Mouse (Mus musculus): ENCODE measurements at regions not wholly inside any gene's neighbourhood (a gene's known extent, or its start where the extent isn't known, plus 50 kb on each side); places are given as distances from the start of the nearest gene placed in this dataset.
A peak's percentile ranks its signal among the peaks of the same experiment; 100 is the strongest.

GRCm38 (mm10) chr10:120616406-120617015 lies 140.2 kb upstream of the Hmga2 start:
- DNase-seq (ENCODE audit: low read depth, low spot score), result no peak

- DNase-seq (ENCODE audit: low read depth, low spot score), result no peak
These were observed 136.1 kb upstream of the Hmga2 start for GRCm38 (mm10) chr10:120612351-120612750.

DNA sequence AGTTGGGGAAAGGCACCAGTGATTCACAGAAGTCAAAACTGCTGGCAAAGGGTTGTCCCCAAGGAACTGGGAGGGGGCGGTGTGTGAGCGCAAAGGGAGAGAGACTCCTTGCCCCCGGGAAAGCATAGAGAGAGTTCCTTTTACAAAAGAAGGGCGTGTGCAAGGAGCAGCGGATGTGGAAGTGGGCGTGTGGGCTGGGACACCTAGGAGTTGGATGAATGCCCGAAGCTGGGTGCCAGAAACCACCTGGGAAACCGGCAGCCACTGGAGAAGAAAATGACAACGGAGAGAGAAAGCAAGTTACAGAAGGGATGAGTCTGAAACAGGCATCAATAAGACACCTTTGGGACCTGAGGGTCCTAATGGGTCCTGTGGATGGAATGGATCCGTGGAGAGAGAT lies 133.8 kb upstream of the Hmga2 start:
- peak; percentile 80 for DNase-seq (ENCODE audit: low read depth, low spot score)

DNA sequence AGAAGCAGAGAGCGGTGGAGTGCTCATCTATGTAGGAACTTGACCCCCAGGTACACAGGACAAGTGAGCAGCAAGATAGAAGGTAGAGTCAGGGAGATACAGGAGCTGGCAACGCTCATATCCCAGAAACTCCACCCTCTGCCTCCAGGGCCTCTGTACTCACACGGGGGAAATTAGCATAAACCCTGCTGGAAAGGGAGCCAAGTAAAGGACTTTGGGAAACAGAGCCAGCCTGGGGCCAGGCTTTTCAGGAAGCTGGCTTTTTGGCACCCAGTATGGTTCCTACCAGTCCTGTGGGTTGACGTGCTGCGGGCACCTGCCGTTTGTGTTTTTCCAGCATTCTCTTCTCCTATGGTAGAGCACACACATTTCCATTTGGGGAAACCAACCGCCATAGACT lies 128.2 kb upstream of the Hmga2 start:
- DNase-seq (ENCODE audit: low read depth, low spot score), result peak; percentile 71

DNA sequence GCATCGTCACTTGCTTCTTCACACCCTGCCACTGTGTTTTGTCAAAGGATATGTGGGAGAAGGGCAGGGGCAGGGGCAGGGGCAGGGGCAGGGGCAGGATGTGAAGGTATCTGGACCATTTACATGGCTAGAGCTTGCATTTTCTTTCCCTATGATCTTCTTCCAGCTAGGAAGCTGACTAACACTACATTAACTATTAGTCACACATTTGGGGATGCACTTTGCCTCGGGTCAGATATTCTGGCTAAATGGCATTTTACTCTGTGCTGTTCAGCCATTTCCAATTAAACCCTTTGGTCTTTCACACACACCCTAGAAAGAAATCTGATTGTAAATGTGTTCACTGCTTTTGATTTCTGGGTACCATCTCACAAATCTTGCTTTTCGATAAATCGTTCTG lies 126.9 kb upstream of the Hmga2 start:
- no peak for DNase-seq (ENCODE audit: low read depth, low spot score)

DNA sequence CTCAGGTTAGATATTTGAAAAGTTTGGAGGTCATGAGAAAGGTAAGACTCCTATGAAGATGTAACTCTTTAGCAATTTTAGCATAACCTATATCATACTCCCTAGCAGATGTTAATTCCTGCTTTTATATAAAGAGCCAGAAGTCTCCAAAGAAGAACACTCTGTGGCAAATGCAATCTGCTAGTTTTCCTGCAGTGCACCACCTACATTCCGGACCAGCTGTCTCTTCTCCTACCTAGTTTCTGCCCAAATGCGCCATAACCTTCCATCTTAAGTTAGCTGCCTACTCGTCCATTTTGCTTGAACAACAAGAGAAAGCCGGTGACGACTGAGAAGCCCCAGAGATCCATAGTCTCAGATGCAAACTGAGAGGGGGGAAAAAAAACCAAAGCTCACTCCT lies 124.5 kb upstream of the Hmga2 start:
- DNase-seq (ENCODE audit: low read depth, low spot score), result no peak

DNA sequence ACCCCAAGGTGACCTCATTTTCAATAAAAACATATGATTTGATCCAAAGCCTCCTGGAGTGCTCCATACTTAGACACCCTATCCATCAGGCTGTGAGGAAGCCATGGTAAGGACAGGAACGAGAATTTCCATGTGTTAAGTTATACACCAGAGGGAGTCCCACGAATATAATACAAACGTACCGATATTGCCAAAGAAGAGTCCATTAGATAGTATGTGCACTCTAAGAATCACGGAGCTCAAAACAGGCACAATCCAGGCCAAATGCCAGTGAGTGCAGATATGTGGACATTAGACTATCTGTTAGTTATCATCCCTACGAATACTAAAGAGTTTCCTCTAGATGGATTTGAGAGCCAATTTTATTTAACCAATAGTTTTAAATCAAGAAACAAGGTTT lies 123.3 kb upstream of the Hmga2 start:
- no peak for DNase-seq (ENCODE audit: low read depth, low spot score)

DNA sequence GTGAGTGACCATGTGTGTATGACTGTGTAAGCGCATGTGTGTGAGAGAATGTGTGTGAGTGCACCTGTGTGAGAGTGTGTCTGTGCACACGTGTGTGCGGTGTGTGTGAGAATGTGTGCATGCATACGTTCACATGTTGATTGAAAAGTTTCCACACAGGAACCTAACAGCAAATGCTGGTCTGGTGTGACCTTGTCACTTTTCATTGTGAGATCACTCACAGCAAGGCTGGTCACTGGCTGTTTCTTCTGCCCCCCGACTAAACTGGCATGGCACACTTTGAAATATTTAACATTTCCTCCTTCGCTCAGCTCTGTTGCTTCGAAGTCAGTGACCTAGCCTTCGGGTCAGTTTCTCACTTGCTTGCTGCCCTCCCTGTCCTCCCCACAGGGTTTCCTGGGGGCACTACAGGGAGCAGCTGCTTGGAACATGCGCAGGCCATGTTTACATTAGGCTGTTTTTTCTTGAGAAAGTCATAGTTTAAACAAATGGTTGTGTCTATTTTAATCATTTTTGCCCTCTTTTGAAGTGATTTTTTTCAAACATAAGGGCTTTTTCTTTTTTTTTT lies 121.1 kb upstream of the Hmga2 start:
- DNase-seq (ENCODE audit: low read depth, low spot score), result no peak

GRCm38 (mm10) chr10:120595145-120595544 lies 118.9 kb upstream of the Hmga2 start:
- no peak for DNase-seq (ENCODE audit: low read depth, low spot score)

GRCm38 (mm10) chr10:120593876-120594275 lies 117.6 kb upstream of the Hmga2 start:
- peak; percentile 71 for DNase-seq (ENCODE audit: low read depth, low spot score)

- no peak for DNase-seq (ENCODE audit: low read depth, low spot score)
These were observed 113.4 kb upstream of the Hmga2 start for GRCm38 (mm10) chr10:120589659-120590058.

DNA sequence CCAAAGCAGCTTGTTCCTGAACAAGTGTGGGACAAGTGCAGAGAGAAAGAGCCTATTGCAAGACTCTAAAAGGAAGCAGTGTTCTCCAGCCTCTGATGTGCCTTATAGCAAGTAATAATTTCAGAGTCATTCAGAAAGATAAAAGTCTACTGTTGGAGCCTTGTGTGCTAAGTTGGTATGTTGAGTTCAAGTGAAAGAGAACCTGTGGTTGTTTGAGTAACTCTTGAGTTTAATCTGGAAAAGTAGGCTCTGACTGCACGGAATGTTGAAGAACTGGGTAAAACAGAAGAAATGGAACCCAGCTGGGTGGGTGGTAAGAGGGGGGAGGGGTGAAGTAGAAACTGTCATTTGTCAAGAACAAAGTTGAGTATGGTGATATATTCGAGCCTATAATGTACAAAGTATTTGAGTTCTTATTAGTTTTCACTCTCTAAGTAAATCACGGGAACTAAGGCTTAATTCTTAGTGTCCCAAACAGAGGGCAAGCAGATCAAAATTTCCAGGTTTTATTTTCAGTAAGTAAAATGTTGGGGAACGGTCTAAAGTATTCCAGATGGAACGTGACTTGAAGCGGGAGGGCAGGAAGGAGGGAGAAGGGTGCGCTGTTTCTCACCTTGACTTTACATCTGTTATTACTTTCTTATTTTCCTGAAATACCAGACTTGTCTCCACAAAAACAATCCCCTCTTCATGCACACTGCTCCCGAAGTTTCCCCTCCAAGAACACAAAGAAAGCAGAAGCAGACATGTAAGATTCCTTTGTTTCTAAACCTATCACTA lies 111.8 kb upstream of the Hmga2 start:
- DNase-seq (ENCODE audit: low read depth, low spot score), result no peak

- DNase-seq (ENCODE audit: low read depth, low spot score), result peak; percentile 69
These were observed 110.9 kb upstream of the Hmga2 start for GRCm38 (mm10) chr10:120587179-120587578.

- no peak for DNase-seq (ENCODE audit: low read depth, low spot score)
These were observed 106.2 kb upstream of the Hmga2 start for GRCm38 (mm10) chr10:120582497-120582896.

DNA sequence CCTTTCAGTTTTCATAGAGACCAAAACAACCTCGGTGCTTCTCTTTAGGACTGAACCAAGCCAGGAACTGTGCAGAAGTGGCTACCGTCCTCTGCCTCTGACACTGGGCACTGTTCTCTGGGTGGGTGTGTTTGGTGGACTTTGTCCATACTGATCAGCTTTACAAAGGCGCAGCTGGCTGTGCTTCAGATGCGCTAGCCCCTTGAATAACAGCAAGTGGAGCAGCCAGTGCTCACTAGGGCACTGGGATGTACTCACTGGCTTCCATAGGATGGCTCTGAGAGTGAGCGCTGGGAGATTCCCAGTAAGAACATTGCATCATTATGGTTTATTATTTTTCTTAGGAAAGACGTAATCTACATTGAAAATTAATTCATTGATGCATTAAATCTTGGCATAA lies 105.3 kb upstream of the Hmga2 start:
- no peak for DNase-seq (ENCODE audit: low read depth, low spot score)

GRCm38 (mm10) chr10:120576886-120577285 lies 100.6 kb upstream of the Hmga2 start:
- DNase-seq (ENCODE audit: low read depth, low spot score), result no peak

GRCm38 (mm10) chr10:120576148-120576547 lies 99.9 kb upstream of the Hmga2 start:
- no peak for DNase-seq (ENCODE audit: low read depth, low spot score)

DNA sequence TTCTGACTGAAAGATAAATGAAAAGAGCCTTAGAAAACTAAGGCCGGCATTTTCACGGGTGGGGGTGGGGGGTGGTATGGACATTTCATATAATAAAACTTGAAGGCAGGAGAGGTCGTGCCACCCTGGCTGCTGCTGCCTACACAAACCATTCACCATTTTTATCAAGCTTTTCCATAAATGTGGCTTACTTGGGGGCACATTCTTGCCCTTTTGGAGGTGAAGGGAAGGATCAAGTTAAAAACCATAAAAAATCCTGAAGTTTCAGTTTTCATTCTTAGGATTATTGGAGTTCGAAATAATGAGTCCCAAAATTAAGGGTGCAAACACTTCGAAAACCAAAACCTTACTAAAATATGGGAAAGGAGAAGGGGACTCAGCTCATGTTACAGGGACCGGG lies 95.1 kb upstream of the Hmga2 start:
- no peak for DNase-seq (ENCODE audit: low read depth, low spot score)

DNA sequence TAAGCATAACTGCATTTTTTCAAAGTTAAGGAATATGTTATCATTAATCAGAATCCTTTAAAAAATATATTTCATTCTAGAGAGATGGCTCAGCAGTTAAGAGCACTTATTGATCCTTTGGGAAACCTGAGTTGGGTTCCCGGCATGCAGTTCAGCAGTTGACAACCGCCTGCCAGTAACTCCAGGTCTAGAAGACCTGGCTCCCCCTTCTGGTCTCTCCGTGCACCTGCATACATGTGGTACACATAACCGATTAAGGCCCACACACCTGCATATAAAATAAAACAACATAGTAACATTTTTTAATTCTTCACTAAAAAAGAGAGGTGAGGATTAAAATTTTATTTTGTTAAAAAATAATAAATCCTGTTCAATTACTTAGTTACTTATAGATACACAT lies 89.7 kb upstream of the Hmga2 start:
- peak; percentile 84 for DNase-seq (ENCODE audit: low read depth, low spot score)

GRCm38 (mm10) chr10:120564859-120565258 lies 88.6 kb upstream of the Hmga2 start:
- peak; percentile 18 for DNase-seq (ENCODE audit: low read depth, low spot score)

DNA sequence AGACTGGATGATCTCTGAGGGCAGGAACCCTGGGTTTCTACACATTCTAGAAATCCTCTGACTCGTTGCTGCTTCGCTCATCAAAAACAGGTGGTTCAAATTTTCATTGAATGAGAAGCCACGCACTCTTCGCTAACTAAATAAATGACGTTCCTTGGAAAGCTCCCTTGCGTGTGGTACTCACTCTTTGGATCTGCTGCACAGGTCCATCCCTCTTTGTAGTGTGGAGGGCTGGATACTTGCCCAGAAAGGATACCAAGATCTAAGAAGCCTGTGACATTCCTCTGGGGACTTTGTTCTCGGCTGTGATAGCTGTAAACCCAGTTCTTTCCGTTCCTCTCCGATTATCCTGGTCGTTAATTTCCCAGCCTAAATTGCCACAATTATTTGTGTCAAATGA lies 87.7 kb upstream of the Hmga2 start:
- no peak for DNase-seq (ENCODE audit: low read depth, low spot score)

GRCm38 (mm10) chr10:120561821-120562220 lies 85.6 kb upstream of the Hmga2 start:
- no peak for DNase-seq (ENCODE audit: low read depth, low spot score)

DNA sequence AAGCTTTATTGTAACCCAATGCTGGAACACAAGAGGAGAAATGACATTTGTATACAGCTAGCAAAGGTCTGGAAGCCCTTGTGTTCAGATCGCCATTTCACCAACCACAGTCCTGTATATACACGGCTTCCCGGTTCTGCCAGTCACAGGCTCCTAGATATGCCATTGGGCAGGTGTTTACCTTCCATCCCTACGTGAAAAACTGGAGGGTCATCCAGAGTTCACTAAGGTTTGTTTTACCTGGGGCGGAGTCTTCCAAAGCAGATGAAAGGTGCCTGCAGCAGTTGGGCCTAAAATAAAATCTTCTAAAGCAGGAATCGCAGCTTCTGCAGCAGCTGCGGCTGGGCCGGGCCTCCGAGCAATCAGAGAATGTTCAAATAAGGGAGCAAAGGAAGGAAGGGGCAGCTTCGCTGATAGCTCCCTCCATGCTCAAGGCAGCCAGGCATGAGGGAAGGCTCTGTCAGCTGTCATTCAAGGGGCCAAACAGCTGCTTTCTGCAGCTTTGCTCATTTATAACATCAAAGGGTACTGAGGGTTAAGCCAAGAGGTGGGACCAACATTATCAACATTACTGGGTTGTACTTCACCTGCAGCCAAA lies 81.7 kb upstream of the Hmga2 start:
- DNase-seq (ENCODE audit: low read depth, low spot score), result no peak

All from ZHBTc4 (cell line).